ENCODE assay signal across 31 mouse cellular contexts in genomic region chr3:26637402-26637801, GRCm38 (mm10). TPM values are rescaled to one million over a fixed set of nuclear protein-coding genes. Genes with fewer than 3 reads are reported as not detected.
A peak's percentile ranks its signal among the peaks of the same experiment; 100 is the strongest.
DNase-seq lines count a peak whose midpoint lies in the region; TF ChIP-seq lines count a peak whose summit lies in the region.
"Had no signal": no experiment of that assay in that cellular context is flagged by ENCODE, and none has a peak within 500 bp of the region (broad histone marks: within the 10 kb centered on the region; RNA-seq: fewer than 3 reads in every experiment).

Gene Spata16, plus strand, starts transcription at chr3:26637620.

- no peak for TF ChIP-seq CTCF in testis, adult 2 months (IDR thresholded peaks at IDR 0.05; ENCODE audit: control insufficient read depth, insufficient read depth, insufficient replicate concordance, low read depth, low read length)

- peaks cover 2% of the 10 kb centered on the region for H3K4me1 ChIP-seq in testis, adult 2 months (ENCODE audit: control insufficient read depth, insufficient read depth, low read length)
- H3K4me1 ChIP-seq: embryonic facial prominence, embryonic 15.5 days had no signal

- no peaks in the 10 kb centered on the region for H3K36me3 ChIP-seq in testis, adult 2 months (ENCODE audit: control insufficient read depth, insufficient read depth, low read length)
- H3K36me3 ChIP-seq: embryonic facial prominence, embryonic 13.5 days; embryonic facial prominence, embryonic 15.5 days; forebrain, embryonic 10.5 days; forebrain, embryonic 12.5 days; G1E had no signal

- peak within 1 kb of the TSS; percentile 96 for H3K4me3 ChIP-seq in testis, adult 2 months (ENCODE audit: control insufficient read depth, low read depth, low read length)
- H3K4me3 ChIP-seq: embryonic facial prominence, embryonic 13.5 days; embryonic facial prominence, embryonic 15.5 days; erythroblast, embryonic 14.5 days; forebrain, embryonic 10.5 days; forebrain, embryonic 12.5 days had no signal

- peak within 1 kb of the TSS; percentile 96 for H3K27ac ChIP-seq in testis, adult 2 months (ENCODE audit: control insufficient read depth, insufficient read depth, low read depth, low read length)
- H3K27ac ChIP-seq: embryonic facial prominence, embryonic 13.5 days; embryonic facial prominence, embryonic 15.5 days; forebrain, embryonic 12.5 days had no signal

- DNase-seq in testis, postnatal 14 days (ENCODE audit: low spot score), result no peak
- peak; percentile 34 for DNase-seq in R1 (ENCODE audit: low read depth, low spot score)
- no peak for DNase-seq in adrenal gland, adult 8-10 months
- no peak for DNase-seq in layer of hippocampus, adult 11-12 months (ENCODE audit: low spot score)
- DNase-seq: adrenal gland, postnatal 10 days; adrenal gland, postnatal 25 days; B cell, adult 2 months; cerebellum, adult 11 months; cerebellum, adult 18-20 months; cerebellum, adult 8-10 months; cerebellum, adult 9-11 months; cerebellum, postnatal 14 days; cerebellum, postnatal 36 days; embryo, embryonic 11 days had no signal

- peak; percentile 48; the same call in 1 of the 2 replicates for TF ChIP-seq POLR2A in testis, adult 2 months (IDR thresholded peaks at IDR 0.05; ENCODE audit: control insufficient read depth, low read depth, low read length)

- no peaks in the 10 kb centered on the region for H3K27me3 ChIP-seq in testis, adult 2 months (ENCODE audit: control insufficient read depth, insufficient read depth, low read length)
- H3K27me3 ChIP-seq: CH12.LX; embryonic facial prominence, embryonic 13.5 days; embryonic facial prominence, embryonic 15.5 days; forebrain, embryonic 12.5 days; Patski had no signal

RNA-seq across cellular contexts. Expression of gene Spata16, which starts in this region (rescaled TPM):
- polyA plus RNA-seq in testis, adult 2 months (2012; rRNA removed), result 144 and 158 TPM in 2 replicates
- not detected for total RNA-seq in adrenal gland, adult 8-10 months (2022)
- total RNA-seq: adrenal gland, adult 18-20 months; adrenal gland, postnatal 10 days; adrenal gland, postnatal 25 days; adrenal gland, postnatal 4 days; CH12.LX; common myeloid progenitor, adult 5-6 weeks; G1E had no signal
- polyA plus RNA-seq: activated CD4-positive, CD25-positive, alpha-beta regulatory T cell, adult 4 months; brain, embryonic 14.5 days; CD4-positive, CD25-positive, alpha-beta regulatory T cell, adult 4 months; embryonic facial prominence, embryonic 11.5 days; embryonic facial prominence, embryonic 13.5 days; embryonic facial prominence, embryonic 15.5 days; erythroblast, embryonic 14.5 days; forebrain, embryonic 10.5 days; forebrain, embryonic 12.5 days; forebrain, embryonic 16.5 days; G1E; Patski had no signal
